14 mouse cellular contexts compared by ENCODE assay signal in the genomic region with DNA sequence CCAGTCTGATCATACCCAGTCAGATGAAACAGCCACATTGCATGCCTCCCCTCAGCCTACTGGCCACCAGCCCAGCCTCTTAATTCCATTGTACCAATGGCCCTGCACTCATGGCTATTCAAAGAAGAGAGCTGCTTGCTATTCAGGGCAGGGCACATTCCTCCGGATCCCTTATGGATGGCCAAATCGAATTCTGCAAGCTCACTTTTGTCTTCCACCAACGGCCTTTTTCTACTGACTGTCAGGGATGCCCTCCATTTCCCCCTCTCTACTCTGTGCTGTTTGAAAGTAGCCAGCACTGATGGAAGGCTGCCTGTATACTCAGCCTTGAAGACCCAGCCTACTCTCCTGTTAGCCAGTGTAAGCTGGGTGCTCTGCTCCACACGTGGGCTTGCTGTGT.
DNase-seq lines count a peak whose midpoint lies in the region; ATAC-seq and TF ChIP-seq lines count a peak whose summit lies in the region.
"Had no signal": no experiment of that assay in that cellular context is flagged by ENCODE, and none has a peak within 500 bp of the region (broad histone marks: within the 10 kb centered on the region; RNA-seq: fewer than 3 reads in every experiment).

No protein-coding gene starts in this region.

- WGBS in forebrain, embryonic 15.5 days = 9% methylated on average over 4 of the region's 4 CpGs
- 17% methylated on average over 4 of the region's 4 CpGs for WGBS in hindbrain, postnatal 0 days

- no peak overlapping the region for H3K9ac ChIP-seq in forebrain, embryonic 15.5 days (replicated peaks)
- no peak overlapping the region for H3K9ac ChIP-seq in hindbrain, postnatal 0 days (replicated peaks; ENCODE audit: low read length)
- H3K9ac ChIP-seq: embryonic facial prominence, embryonic 13.5 days; lung, embryonic 14.5 days had no signal

- no peak overlapping the region for H3K27ac ChIP-seq in forebrain, embryonic 15.5 days (replicated peaks)
- no peak overlapping the region for H3K27ac ChIP-seq in hindbrain, postnatal 0 days
- H3K27ac ChIP-seq: embryonic facial prominence, embryonic 13.5 days; left cerebral cortex, adult 2 months had no signal

- H3K4me2 ChIP-seq in forebrain, embryonic 15.5 days (replicated peaks) = no peak overlapping the region
- no peak overlapping the region for H3K4me2 ChIP-seq in hindbrain, postnatal 0 days (ENCODE audit: low read depth, low read length)
- H3K4me2 ChIP-seq: embryonic facial prominence, embryonic 13.5 days; lung, embryonic 14.5 days had no signal

- H3K4me1 ChIP-seq in forebrain, embryonic 15.5 days = peaks cover 12% of the 10 kb centered on the region
- H3K4me1 ChIP-seq in hindbrain, postnatal 0 days (ENCODE audit: insufficient read depth, low read length) = no peaks in the 10 kb centered on the region
- H3K4me1 ChIP-seq: embryonic facial prominence, embryonic 13.5 days; megakaryocyte, embryonic 14.5 days had no signal

- no peaks in the 10 kb centered on the region for H3K36me3 ChIP-seq in forebrain, embryonic 15.5 days
- no peaks in the 10 kb centered on the region for H3K36me3 ChIP-seq in hindbrain, postnatal 0 days (ENCODE audit: insufficient read depth, low read length)
- H3K36me3 ChIP-seq: embryonic facial prominence, embryonic 13.5 days had no signal

- H3K4me3 ChIP-seq in forebrain, embryonic 15.5 days = no peak overlapping the region
- H3K4me3 ChIP-seq in hindbrain, postnatal 0 days (ENCODE audit: low read length) = no peak overlapping the region
- H3K4me3 ChIP-seq: embryonic facial prominence, embryonic 13.5 days; left cerebral cortex, adult 2 months; megakaryocyte, embryonic 14.5 days had no signal

- peak; percentile 78 for ATAC-seq in forebrain, embryonic 15.5 days (replicated peaks)
- ATAC-seq in hindbrain, postnatal 0 days = peak; percentile 79

- DNase-seq in right cerebral cortex, postnatal 10 days (ENCODE audit: low spot score in 2 of 2) = peak; percentile 31 to 52
- no peak for DNase-seq in right cerebral cortex, postnatal 25 days
- DNase-seq in hindbrain, postnatal 0 days (ENCODE audit: low spot score) = peak; percentile 41
- no peak for DNase-seq in frontal cortex, postnatal 25 days (ENCODE audit: low spot score in 2 of 2)
- DNase-seq in spleen, postnatal 10 days (ENCODE audit: low spot score in 2 of 2) = no peak
- DNase-seq in cerebellum, adult 11-12 months = no peak
- DNase-seq: cerebellum, adult 9-10 months; liver; lung, embryonic 14.5 days; right cerebral cortex, postnatal 14 days had no signal

- H3K9me3 ChIP-seq in forebrain, embryonic 15.5 days = no peaks in the 10 kb centered on the region
- 0 out of 2 replicates have a peak, but pooled peaks cover 2% of the 10 kb centered on the region for H3K9me3 ChIP-seq in hindbrain, postnatal 0 days (ENCODE audit: low read length)

- no peak for TF ChIP-seq CTCF in hindbrain, postnatal 0 days (IDR thresholded peaks at IDR 0.05; ENCODE audit: low read depth)

- H3K27me3 ChIP-seq in forebrain, embryonic 15.5 days = 0 out of 2 replicates have a peak, but pooled peaks cover 4% of the 10 kb centered on the region
- no peaks in the 10 kb centered on the region for H3K27me3 ChIP-seq in hindbrain, postnatal 0 days (ENCODE audit: insufficient read depth, low read length)

Comparison
In these comparisons a context has a peak if more than half of its experiments do, and no peak if none do; other contexts are left out.
1. DNase-seq: peak in right cerebral cortex, postnatal 10 days (2 of 2) and hindbrain, postnatal 0 days (single experiment); none in right cerebral cortex, postnatal 25 days (single experiment), frontal cortex, postnatal 25 days (0 of 2), spleen, postnatal 10 days (0 of 2) and cerebellum, adult 11-12 months (single experiment).